ENCODE assay signal across 8 mouse cellular contexts in genomic region chrX:75874332-75875291, GRCm38 (mm10). TPM values are rescaled to one million over a fixed set of nuclear protein-coding genes. Genes with fewer than 3 reads are reported as not detected.
DNase-seq lines count a peak whose midpoint lies in the region; ATAC-seq and TF ChIP-seq lines count a peak whose summit lies in the region.

Pls3 (minus strand) TSS chrX:75875182.

- H3K9me3 ChIP-seq in forebrain, embryonic 16.5 days (ENCODE audit: control insufficient read depth, low read length): no peaks in the 10 kb centered on the region
- no peaks in the 10 kb centered on the region for H3K9me3 ChIP-seq in liver, embryonic 14.5 days (ENCODE audit: control insufficient read depth, low read length)
- no peaks in the 10 kb centered on the region for H3K9me3 ChIP-seq in neural tube, embryonic 12.5 days

- H3K4me3 ChIP-seq in forebrain, embryonic 16.5 days (replicated peaks; ENCODE audit: low read length): peak within 1 kb of the TSS; percentile 57
- H3K4me3 ChIP-seq in liver, embryonic 14.5 days (ENCODE audit: insufficient read depth in 1 of 2, low read depth in 2 of 2, low read length in 2 of 2): peak within 1 kb of the TSS; percentile 52 to 76
- peak within 1 kb of the TSS; percentile 42 for H3K4me3 ChIP-seq in neural tube, embryonic 12.5 days

- TF ChIP-seq CTCF in liver, embryonic 14.5 days (IDR thresholded peaks at IDR 0.05; ENCODE audit: low read depth): no peak

- intact Hi-C loops in heart, postnatal 14 days (cut with DNase I): loop anchor here (5.0 to 10.0 kb wide), 5 partner anchors 42 to 328 kb away; no protein-coding TSS in a partner anchor

- H3K27me3 ChIP-seq in forebrain, embryonic 16.5 days (replicated peaks; ENCODE audit: control insufficient read depth, insufficient read depth, low read length): no peaks in the 10 kb centered on the region
- no peaks in the 10 kb centered on the region for H3K27me3 ChIP-seq in liver, embryonic 14.5 days (ENCODE audit: control insufficient read depth, insufficient read depth, low read length)
- H3K27me3 ChIP-seq in neural tube, embryonic 12.5 days (replicated peaks): no peaks in the 10 kb centered on the region

- 16% methylated on average over 32 of the region's 45 CpGs for WGBS in forebrain, embryonic 16.5 days
- WGBS in liver, embryonic 14.5 days (ENCODE audit: insufficient replicate concordance): 6% methylated on average over 35 of the region's 45 CpGs
- 10% methylated on average over 45 of the region's 45 CpGs for WGBS in neural tube, embryonic 12.5 days

- no peak for TF ChIP-seq EP300 in liver, embryonic 14.5 days (IDR thresholded peaks at IDR 0.05; ENCODE audit: low read depth)

- ATAC-seq in forebrain, embryonic 16.5 days: peak; percentile 100
- peak; percentile 86 for ATAC-seq in liver, embryonic 14.5 days (ENCODE audit: insufficient read depth)
- ATAC-seq in neural tube, embryonic 12.5 days (ENCODE audit: low FRiP score, low read depth): peak; percentile 99

- H3K4me1 ChIP-seq in forebrain, embryonic 16.5 days (replicated peaks; ENCODE audit: control insufficient read depth, insufficient read depth, low read length): no peaks in the 10 kb centered on the region
- H3K4me1 ChIP-seq in liver, embryonic 14.5 days (replicated peaks; ENCODE audit: control insufficient read depth in 2 of 2, insufficient read depth in 2 of 2, low read length in 1 of 2): 0 out of 4 replicates have a peak, but pooled peaks cover 0 to 2% of the 10 kb centered on the region in 2 experiments
- no peaks in the 10 kb centered on the region for H3K4me1 ChIP-seq in neural tube, embryonic 12.5 days

- no peaks in the 10 kb centered on the region for H3K36me3 ChIP-seq in forebrain, embryonic 16.5 days (ENCODE audit: control insufficient read depth, insufficient read depth)
- H3K36me3 ChIP-seq in liver, embryonic 14.5 days (replicated peaks; ENCODE audit: control insufficient read depth, insufficient read depth, low read depth): no peaks in the 10 kb centered on the region
- H3K36me3 ChIP-seq in neural tube, embryonic 12.5 days: no peaks in the 10 kb centered on the region

- H3K4me2 ChIP-seq in forebrain, embryonic 16.5 days (ENCODE audit: low read length): peak within 1 kb of the TSS; percentile 67
- H3K4me2 ChIP-seq in liver, embryonic 14.5 days (ENCODE audit: low read depth): peak within 1 kb of the TSS; percentile 65
- H3K4me2 ChIP-seq in neural tube, embryonic 12.5 days (replicated peaks): peak within 1 kb of the TSS; percentile 64

- H3K9ac ChIP-seq in forebrain, embryonic 16.5 days (replicated peaks; ENCODE audit: low read depth, low read length): peak within 1 kb of the TSS; percentile 56
- H3K9ac ChIP-seq in liver, embryonic 14.5 days (replicated peaks): no peak within 1 kb of the TSS; the same call in 1 of the 2 replicates
- H3K9ac ChIP-seq in neural tube, embryonic 12.5 days: peak within 1 kb of the TSS; percentile 54; the same call in 1 of the 2 replicates

- H3K27ac ChIP-seq in forebrain, embryonic 16.5 days (ENCODE audit: low read length): no peak within 1 kb of the TSS
- no peak within 1 kb of the TSS for H3K27ac ChIP-seq in liver, embryonic 14.5 days
- H3K27ac ChIP-seq in neural tube, embryonic 12.5 days: peak within 1 kb of the TSS; percentile 32; the same call in 1 of the 2 replicates

- peak; percentile 75 for DNase-seq in MN1 (ENCODE audit: low spot score)
- peak; percentile 85 for DNase-seq in cerebellum, adult 11-12 months
- DNase-seq in heart, postnatal 14 days: peak; percentile 78 to 85
- DNase-seq in kidney, postnatal 4 days: peak; percentile 91
- peak; percentile 41 to 47 (median 47) for DNase-seq in liver, embryonic 14.5 days (ENCODE audit: low read depth in 3 of 3, low spot score in 3 of 3)
- peak; percentile 89 for DNase-seq in testis, postnatal 14 days (ENCODE audit: low spot score)

RNA-seq across cellular contexts. Expression of gene Pls3, which starts in this region (rescaled TPM):
- 38.1 and 50.0 TPM in 2 replicates for polyA plus RNA-seq in forebrain, embryonic 16.5 days (2015; fragmentation: Nextera tagmentation; extraction: Ambion mirVana)
- 10 to 100 TPM; 54.5 to 59.5 TPM for total RNA-seq in heart, postnatal 14 days (2021)
- polyA plus RNA-seq in liver, embryonic 14.5 days (2012; rRNA removed): 1.7 and 2.8 TPM in 2 replicates
- 6.1 and 6.3 TPM in 2 replicates for polyA plus RNA-seq in liver, embryonic 14.5 days (2014; fragmentation: Nextera tagmentation; extraction: Ambion mirVana)
- polyA plus RNA-seq in neural tube, embryonic 12.5 days (2016; fragmentation: Nextera tagmentation; extraction: Ambion mirVana): 65.8 and 69.3 TPM in 2 replicates
